Mouse (Mus musculus) bone marrow, adult 2 months (tissue): Measurements from ENCODE around the gene Arpc4.

Experiments
- CTCF ChIP-seq: fragments of 200-500 bp; IDR thresholded peaks from 2 replicates; pipeline ENCODE4 v1.5.1; 2011; ENCODE audit warnings: low read length, control low read depth; ENCODE audit not compliant: control insufficient read depth, insufficient read depth
- POLR2A ChIP-seq: fragments of 200-500 bp; IDR thresholded peaks from 2 replicates; pipeline ENCODE4 v1.6.1; 2011; ENCODE audit warnings: low read depth, mild to moderate bottlenecking, control low read depth, low read length, borderline replicate concordance; ENCODE audit not compliant: control insufficient read depth

GRCm38 (mm10) chr6:113342297-113342696, 35.6 kb upstream of the Arpc4 start:
- TF ChIP-seq POLR2A (no peak), CTCF (no peak)
